9 mouse cellular contexts compared by ENCODE assay signal in genomic region chr16:36934131-36934840, GRCm38 (mm10). TPM values are rescaled to one million over a fixed set of nuclear protein-coding genes. Genes with fewer than 3 reads are reported as not detected.
DNase-seq lines count a peak whose midpoint lies in the region; ATAC-seq and TF ChIP-seq lines count a peak whose summit lies in the region.
"Had no signal": no experiment of that assay in that cellular context is flagged by ENCODE, and none has a peak within 500 bp of the region (broad histone marks: within the 10 kb centered on the region; RNA-seq: fewer than 3 reads in every experiment).

No protein-coding gene starts in this region.

- WGBS in lung, embryonic 14.5 days = 32% methylated on average over 6 of the region's 6 CpGs
- 35% methylated on average over 6 of the region's 6 CpGs for WGBS in kidney, embryonic 15.5 days
- WGBS in midbrain, embryonic 10.5 days = 83% methylated on average over 6 of the region's 6 CpGs
- WGBS in midbrain, embryonic 13.5 days = 86% methylated on average over 6 of the region's 6 CpGs

- peaks cover 37% of the 10 kb centered on the region for H3K36me3 ChIP-seq in lung, embryonic 14.5 days (ENCODE audit: insufficient read depth)
- H3K36me3 ChIP-seq in kidney, embryonic 15.5 days = peaks cover 41% of the 10 kb centered on the region
- H3K36me3 ChIP-seq in midbrain, embryonic 10.5 days = peaks cover 41% of the 10 kb centered on the region
- peaks cover 42% of the 10 kb centered on the region for H3K36me3 ChIP-seq in midbrain, embryonic 13.5 days

- no peak overlapping the region for H3K9ac ChIP-seq in lung, embryonic 14.5 days
- H3K9ac ChIP-seq in kidney, embryonic 15.5 days = no peak overlapping the region
- no peak overlapping the region for H3K9ac ChIP-seq in midbrain, embryonic 13.5 days (replicated peaks)
- H3K9ac ChIP-seq: neural tube, embryonic 12.5 days had no signal

- H3K27me3 ChIP-seq in lung, embryonic 14.5 days (ENCODE audit: insufficient read depth, low read length) = no peaks in the 10 kb centered on the region
- no peaks in the 10 kb centered on the region for H3K27me3 ChIP-seq in kidney, embryonic 15.5 days
- H3K27me3 ChIP-seq in midbrain, embryonic 10.5 days (ENCODE audit: low read depth, poor library complexity, severe bottlenecking) = no peaks in the 10 kb centered on the region
- no peaks in the 10 kb centered on the region for H3K27me3 ChIP-seq in midbrain, embryonic 13.5 days
- H3K27me3 ChIP-seq: neural tube, embryonic 12.5 days had no signal

- peak; percentile 73; the same call in 1 of the 2 replicates for ATAC-seq in lung, embryonic 14.5 days (ENCODE audit: insufficient read depth)
- peak; percentile 72 for ATAC-seq in kidney, embryonic 15.5 days (replicated peaks; ENCODE audit: low FRiP score)
- ATAC-seq in neutrophil, adult 5-6 weeks (ENCODE audit: extremely low read depth, insufficient number of reproducible peaks, low FRiP score, poor library complexity, severe bottlenecking) = peak; percentile 59; the same call in 1 of the 2 replicates
- ATAC-seq in midbrain, embryonic 13.5 days = no peak

- no peaks in the 10 kb centered on the region for H3K4me1 ChIP-seq in lung, embryonic 14.5 days (ENCODE audit: insufficient read depth)
- H3K4me1 ChIP-seq in bone marrow macrophage, adult 2 months (ENCODE audit: control insufficient read depth, insufficient read depth, low read length) = peaks cover 67% of the 10 kb centered on the region
- H3K4me1 ChIP-seq in kidney, embryonic 15.5 days = 0 out of 2 replicates have a peak, but pooled peaks cover 4% of the 10 kb centered on the region
- H3K4me1 ChIP-seq in midbrain, embryonic 10.5 days = no peaks in the 10 kb centered on the region
- H3K4me1 ChIP-seq in midbrain, embryonic 13.5 days (replicated peaks) = no peaks in the 10 kb centered on the region
- H3K4me1 ChIP-seq: neural tube, embryonic 12.5 days had no signal

- H3K4me2 ChIP-seq in lung, embryonic 14.5 days = no peak overlapping the region
- H3K4me2 ChIP-seq in kidney, embryonic 15.5 days = 0 out of 2 replicates have a peak overlapping the region, but pooled peaks have one; percentile 5
- no peak overlapping the region for H3K4me2 ChIP-seq in midbrain, embryonic 13.5 days (replicated peaks)
- H3K4me2 ChIP-seq: neural tube, embryonic 12.5 days had no signal

- TF ChIP-seq CTCF in lung, embryonic 14.5 days (IDR thresholded peaks at IDR 0.05; ENCODE audit: low read depth) = no peak
- TF ChIP-seq CTCF in bone marrow macrophage, adult 2 months (IDR thresholded peaks at IDR 0.05; ENCODE audit: low read depth, low read length) = no peak

- DNase-seq in lung, embryonic 14.5 days = peak; percentile 10
- no peak for DNase-seq in lung, postnatal 14 days
- no peak for DNase-seq in Muller cell, postnatal 12 days (ENCODE audit: inconsistent ontology term)
- no peak for DNase-seq in midbrain, embryonic 10.5 days (ENCODE audit: low spot score)

- TF ChIP-seq POLR2A in bone marrow macrophage, adult 2 months (IDR thresholded peaks at IDR 0.05; ENCODE audit: borderline replicate concordance, low read depth, low read length) = no peak

- no peak overlapping the region for H3K27ac ChIP-seq in lung, embryonic 14.5 days (ENCODE audit: low read depth)
- peak overlapping the region; percentile 85 for H3K27ac ChIP-seq in bone marrow macrophage, adult 2 months (ENCODE audit: insufficient read depth, low read depth, low read length)
- peak overlapping the region; percentile 58 for H3K27ac ChIP-seq in kidney, embryonic 15.5 days
- H3K27ac ChIP-seq in midbrain, embryonic 10.5 days (replicated peaks) = no peak overlapping the region
- H3K27ac ChIP-seq in midbrain, embryonic 13.5 days = no peak overlapping the region
- H3K27ac ChIP-seq: neural tube, embryonic 12.5 days had no signal

- H3K9me3 ChIP-seq in lung, embryonic 14.5 days (ENCODE audit: low read depth, low read length) = no peaks in the 10 kb centered on the region
- no peaks in the 10 kb centered on the region for H3K9me3 ChIP-seq in kidney, embryonic 15.5 days (replicated peaks)
- no peaks in the 10 kb centered on the region for H3K9me3 ChIP-seq in midbrain, embryonic 10.5 days (replicated peaks)
- H3K9me3 ChIP-seq in midbrain, embryonic 13.5 days = no peaks in the 10 kb centered on the region
- H3K9me3 ChIP-seq: neural tube, embryonic 12.5 days had no signal

- H3K4me3 ChIP-seq in lung, embryonic 14.5 days (ENCODE audit: low read depth, low read length) = no peak overlapping the region
- H3K4me3 ChIP-seq in bone marrow macrophage, adult 2 months (ENCODE audit: insufficient read depth, low read length) = peak overlapping the region; percentile 25
- no peak overlapping the region for H3K4me3 ChIP-seq in kidney, embryonic 15.5 days (replicated peaks)
- H3K4me3 ChIP-seq in midbrain, embryonic 10.5 days = no peak overlapping the region
- no peak overlapping the region for H3K4me3 ChIP-seq in midbrain, embryonic 13.5 days (replicated peaks)
- H3K4me3 ChIP-seq: neural tube, embryonic 12.5 days had no signal

RNA-seq across cellular contexts. Expression of gene Hcls1, which starts 0.5 kb away (rescaled TPM):
- polyA plus RNA-seq in lung, embryonic 14.5 days (2014; fragmentation: Nextera tagmentation; extraction: Ambion mirVana) = 2.1 and 2.2 TPM in 2 replicates
- 349 and 368 TPM in 2 replicates for polyA plus RNA-seq in bone marrow macrophage, adult 2 months (2012; ENCODE audit: insufficient read depth, insufficient read length, missing spikeins)
- 5.5 and 6.1 TPM in 2 replicates for polyA plus RNA-seq in kidney, embryonic 15.5 days (2015; fragmentation: Nextera tagmentation; extraction: Ambion mirVana)
- 537 and 551 TPM in 2 replicates for total RNA-seq in neutrophil, adult 5-6 weeks (2017)
- 2.5 and 2.7 TPM in 2 replicates for polyA plus RNA-seq in midbrain, embryonic 10.5 days (2016; fragmentation: Nextera tagmentation; extraction: Ambion mirVana)
- 1.4 and 1.8 TPM in 2 replicates for polyA plus RNA-seq in midbrain, embryonic 13.5 days (2015; fragmentation: Nextera tagmentation; extraction: Ambion mirVana)

RNA-seq across cellular contexts. Expression of gene Fbxo40, which starts 56.0 kb away (rescaled TPM):
- polyA plus RNA-seq in lung, embryonic 14.5 days (2014; fragmentation: Nextera tagmentation; extraction: Ambion mirVana) = 0.20 TPM in 1 of 2 replicates, not detected in the other
- 0.19 TPM in 1 of 2 replicates, not detected in the other for polyA plus RNA-seq in bone marrow macrophage, adult 2 months (2012; ENCODE audit: insufficient read depth, insufficient read length, missing spikeins)
- 1.4 and 1.5 TPM in 2 replicates for polyA plus RNA-seq in kidney, embryonic 15.5 days (2015; fragmentation: Nextera tagmentation; extraction: Ambion mirVana)
- 0.47 and 0.61 TPM in 2 replicates for total RNA-seq in neutrophil, adult 5-6 weeks (2017)
- 0.02 TPM in 1 of 2 replicates, not detected in the other for polyA plus RNA-seq in midbrain, embryonic 10.5 days (2016; fragmentation: Nextera tagmentation; extraction: Ambion mirVana)
- not detected in 2 replicates for polyA plus RNA-seq in midbrain, embryonic 13.5 days (2015; fragmentation: Nextera tagmentation; extraction: Ambion mirVana)
- polyA plus RNA-seq: neural tube, embryonic 12.5 days had no signal

RNA-seq across cellular contexts. Expression of gene Golgb1, which starts 59.3 kb away (rescaled TPM):
- polyA plus RNA-seq in lung, embryonic 14.5 days (2014; fragmentation: Nextera tagmentation; extraction: Ambion mirVana) = 89.9 and 96.8 TPM in 2 replicates
- 40.6 and 41.5 TPM in 2 replicates for polyA plus RNA-seq in bone marrow macrophage, adult 2 months (2012; ENCODE audit: insufficient read depth, insufficient read length, missing spikeins)
- polyA plus RNA-seq in kidney, embryonic 15.5 days (2015; fragmentation: Nextera tagmentation; extraction: Ambion mirVana) = 104 and 111 TPM in 2 replicates
- total RNA-seq in neutrophil, adult 5-6 weeks (2017) = 42.7 and 44.3 TPM in 2 replicates
- 76.7 and 78.3 TPM in 2 replicates for polyA plus RNA-seq in midbrain, embryonic 10.5 days (2016; fragmentation: Nextera tagmentation; extraction: Ambion mirVana)
- 91.6 and 97.5 TPM in 2 replicates for polyA plus RNA-seq in midbrain, embryonic 13.5 days (2015; fragmentation: Nextera tagmentation; extraction: Ambion mirVana)

RNA-seq across cellular contexts. Expression of gene Eaf2, which starts 59.5 kb away (rescaled TPM):
- 0.99 and 1.0 TPM in 2 replicates for polyA plus RNA-seq in lung, embryonic 14.5 days (2014; fragmentation: Nextera tagmentation; extraction: Ambion mirVana)
- 1.3 TPM in 1 of 2 replicates, not detected in the other for polyA plus RNA-seq in bone marrow macrophage, adult 2 months (2012; ENCODE audit: insufficient read depth, insufficient read length, missing spikeins)
- 8.5 and 8.6 TPM in 2 replicates for polyA plus RNA-seq in kidney, embryonic 15.5 days (2015; fragmentation: Nextera tagmentation; extraction: Ambion mirVana)
- 5.0 and 7.6 TPM in 2 replicates for total RNA-seq in neutrophil, adult 5-6 weeks (2017)
- polyA plus RNA-seq in midbrain, embryonic 10.5 days (2016; fragmentation: Nextera tagmentation; extraction: Ambion mirVana) = 1.2 and 1.7 TPM in 2 replicates
- 0.73 and 0.89 TPM in 2 replicates for polyA plus RNA-seq in midbrain, embryonic 13.5 days (2015; fragmentation: Nextera tagmentation; extraction: Ambion mirVana)

Comparison
In these comparisons a context has a peak if more than half of its experiments do, and no peak if none do; other contexts are left out.
1. H3K27ac ChIP-seq: peak in bone marrow macrophage, adult 2 months (single experiment) and kidney, embryonic 15.5 days (single experiment); none in lung, embryonic 14.5 days (single experiment), midbrain, embryonic 10.5 days (single experiment) and midbrain, embryonic 13.5 days (single experiment).
2. RNA of gene Hcls1, which starts 0.5 kb away (polyA plus RNA-seq): 349 to 368 TPM in bone marrow macrophage, adult 2 months; 5.5 to 6.1 TPM in kidney, embryonic 15.5 days, 2.5 to 2.7 TPM in midbrain, embryonic 10.5 days, 2.1 to 2.2 TPM in lung, embryonic 14.5 days and 1.4 to 1.8 TPM in midbrain, embryonic 13.5 days; every median in the first group is over 10 times any median in the second.